Mouse (Mus musculus) inflammation-experienced regulatory T-cells (primary cell): ENCODE data around the gene Lce3e. TPM values are rescaled to one million over a fixed set of nuclear protein-coding genes. Genes with fewer than 3 reads are reported as not detected.

Source experiments
- polyA plus RNA-seq, 2 experiments: library from polyadenylated mRNA; unstranded; fragments of 100-300 nt; shearing (Covaris generic); gene quantifications; one replicate each; pipeline ENCODE4 v1.2.1; 2017

Lce3e gene
- polyA plus RNA-seq = not detected

GRCm38 (mm10) chr3:92966761-92967160 lies at the start of gene Lce3e:
Gene Lce3e, plus strand, starts transcription at chr3:92967061.

GRCm38 (mm10) chr3:92926130-92926529 lies 40.7 kb upstream of the Lce3e start, which contains the start of gene Lce3a:
Gene Lce3a, minus strand, starts transcription at chr3:92926230.

DNA sequence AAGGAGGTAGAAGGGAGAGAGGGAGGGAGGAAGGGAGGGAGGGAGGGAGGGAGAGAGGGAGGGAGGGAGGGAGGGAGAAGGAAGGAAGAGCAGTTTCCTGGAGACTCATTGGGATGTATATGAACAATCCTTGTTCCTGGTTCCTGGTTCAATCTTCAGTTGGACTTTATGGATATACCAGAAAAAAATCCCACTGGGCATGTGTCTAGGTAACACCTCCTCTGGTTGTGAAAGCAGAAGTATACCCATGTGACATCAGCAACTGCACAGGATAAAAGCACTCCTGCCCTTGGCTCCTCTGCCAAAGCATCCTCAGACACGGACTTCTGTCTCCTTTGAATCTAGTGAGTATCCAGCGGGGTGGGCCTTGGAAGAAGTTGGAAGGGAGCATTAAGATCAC lies 34.2 kb upstream of the Lce3e start, which contains the start of gene Lce3b:
TSS of gene Lce3b (plus strand) at position 301 of the 400 bp plus-strand sequence.

DNA sequence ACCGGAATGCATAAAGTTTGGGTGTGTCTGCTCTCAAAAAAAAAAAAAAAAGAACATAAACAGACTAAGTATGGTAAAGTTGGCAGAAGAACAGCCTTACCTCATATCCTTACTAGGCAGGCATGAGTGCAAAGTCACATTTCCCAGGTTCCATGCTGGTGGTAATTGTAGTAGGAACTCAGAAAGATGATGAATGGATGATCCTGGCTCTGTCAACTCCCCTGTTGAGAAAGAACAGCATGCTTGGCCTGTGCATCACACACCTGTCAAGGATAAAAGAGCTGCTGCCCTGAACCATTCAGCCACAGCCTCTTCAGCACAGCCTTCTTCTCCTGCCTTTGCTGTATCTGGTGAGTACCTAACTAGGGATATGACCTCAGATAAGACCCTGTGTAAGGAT lies 22.7 kb upstream of the Lce3e start, which contains the start of gene Lce3c:
TSS of gene Lce3c (plus strand) at position 301 of the 400 bp plus-strand sequence.

DNA sequence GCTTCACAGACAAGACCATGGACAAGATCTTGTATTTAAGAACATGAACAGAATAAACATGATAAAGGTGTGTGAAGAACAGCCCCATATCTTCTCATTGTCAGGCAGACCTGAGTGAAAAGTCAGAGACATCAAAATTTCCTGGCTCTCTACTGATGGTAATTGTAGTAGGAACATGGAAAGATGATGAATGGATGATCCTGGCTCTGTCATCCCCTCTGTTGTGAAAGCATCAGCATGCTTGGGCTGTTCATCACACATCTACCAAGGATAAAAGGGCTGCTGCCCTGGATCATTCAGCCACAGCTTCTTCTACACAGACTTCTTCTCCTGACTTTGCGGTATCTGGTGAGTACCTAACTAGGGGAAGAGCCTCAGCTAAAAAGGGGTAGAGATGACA lies 9.8 kb upstream of the Lce3e start, which contains the start of gene Lce3d:
TSS of gene Lce3d (plus strand) at position 301 of the 400 bp plus-strand sequence.

GRCm38 (mm10) chr3:92991926-92992325 lies 25.1 kb downstream of the Lce3e start, which contains the start of gene Lce3f:
Gene Lce3f, plus strand, starts transcription at chr3:92992226.

DNA sequence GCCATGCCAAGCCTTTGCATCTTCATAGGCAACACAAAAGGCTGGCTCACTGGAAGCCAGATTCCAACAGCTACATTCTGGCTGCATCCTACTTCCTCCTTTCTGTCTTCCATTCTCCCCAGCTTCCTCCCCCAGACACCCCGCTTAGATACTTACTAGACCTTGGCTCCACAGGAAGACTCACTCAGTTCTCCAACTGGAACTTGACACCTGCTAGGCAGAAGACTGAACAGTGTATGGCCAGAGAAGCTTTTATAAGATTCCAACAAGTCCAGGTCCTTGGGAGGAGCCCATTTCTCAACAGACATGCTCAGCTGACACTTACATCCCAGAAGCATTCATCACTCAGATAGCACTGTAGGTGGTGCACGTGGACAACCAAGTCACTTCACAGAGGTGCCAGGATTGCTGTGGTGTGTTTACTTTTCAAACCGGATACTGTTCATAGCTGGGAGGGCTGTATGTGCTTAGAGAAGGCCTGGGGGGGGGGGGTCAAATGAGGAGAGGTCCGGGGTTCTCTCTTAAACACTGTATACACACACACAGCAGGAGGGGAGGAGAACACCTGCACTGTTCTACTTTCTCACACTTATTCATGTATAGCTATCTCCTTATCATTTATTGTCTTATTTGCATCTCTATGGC lies 48.7 kb downstream of the Lce3e start, which contains the start of gene Crct1:
TSS of gene Crct1 (minus strand) at position 228 of the 645 bp plus-strand sequence.

Other genes starting within 250 kb of the Lce3e start
- not detected for gene Lce1f, start 246.7 kb upstream of the Lce3e start, polyA plus RNA-seq
- not detected for gene Gm38119, start 228.0 kb upstream of the Lce3e start, polyA plus RNA-seq
- gene Lce1g, start 214.7 kb upstream of the Lce3e start, polyA plus RNA-seq = not detected
- not detected for gene Lce1h, start 202.0 kb upstream of the Lce3e start, polyA plus RNA-seq
- not detected for gene Lce1i, start 188.2 kb upstream of the Lce3e start, polyA plus RNA-seq
- gene Lce1j, start 176.5 kb upstream of the Lce3e start, polyA plus RNA-seq = not detected
- not detected for gene Lce1k, start 159.2 kb upstream of the Lce3e start, polyA plus RNA-seq
- not detected for gene Kprp, start 139.8 kb upstream of the Lce3e start, polyA plus RNA-seq
- not detected for gene Lce1l, start 115.8 kb upstream of the Lce3e start, polyA plus RNA-seq
- gene 2310050C09Rik, start 96.8 kb upstream of the Lce3e start, polyA plus RNA-seq = under 1 TPM in 1 of 2 experiments, not detected in 1; 0.53 TPM
- not detected for gene Lce3a, start 40.8 kb upstream of the Lce3e start, polyA plus RNA-seq
- gene Lce3b, start 34.1 kb upstream of the Lce3e start, polyA plus RNA-seq = not detected
- gene Lce3c, start 22.6 kb upstream of the Lce3e start, polyA plus RNA-seq = not detected
- under 1 TPM in 1 of 2 experiments, not detected in 1; 0.34 TPM for gene Lce3d, start 9.7 kb upstream of the Lce3e start, polyA plus RNA-seq
- gene Lce3f, start 25.2 kb downstream of the Lce3e start, polyA plus RNA-seq = not detected
- not detected for gene Crct1, start 48.6 kb downstream of the Lce3e start, polyA plus RNA-seq
- not detected for gene Lce1m, start 52.0 kb downstream of the Lce3e start, polyA plus RNA-seq
- gene Gm4858, start 101.8 kb downstream of the Lce3e start, polyA plus RNA-seq = 1 to 10 TPM in 1 of 2 experiments, not detected in 1; 1.4 TPM
- gene Crnn, start 177.7 kb downstream of the Lce3e start, polyA plus RNA-seq = not detected
- under 1 TPM in 1 of 2 experiments, not detected in 1; 0.10 TPM for gene Flg2, start 230.2 kb downstream of the Lce3e start, polyA plus RNA-seq